Mouse (Mus musculus) yolk sac, embryonic 10.5 days (tissue): ENCODE measurements around the gene Padi2.

Experiments used
- DNase-seq: peaks from one replicate; pipeline ENCODE4 v3.0.0-alpha.2; 2017; ENCODE audit warnings: low spot score

The Padi2 gene

DNA sequence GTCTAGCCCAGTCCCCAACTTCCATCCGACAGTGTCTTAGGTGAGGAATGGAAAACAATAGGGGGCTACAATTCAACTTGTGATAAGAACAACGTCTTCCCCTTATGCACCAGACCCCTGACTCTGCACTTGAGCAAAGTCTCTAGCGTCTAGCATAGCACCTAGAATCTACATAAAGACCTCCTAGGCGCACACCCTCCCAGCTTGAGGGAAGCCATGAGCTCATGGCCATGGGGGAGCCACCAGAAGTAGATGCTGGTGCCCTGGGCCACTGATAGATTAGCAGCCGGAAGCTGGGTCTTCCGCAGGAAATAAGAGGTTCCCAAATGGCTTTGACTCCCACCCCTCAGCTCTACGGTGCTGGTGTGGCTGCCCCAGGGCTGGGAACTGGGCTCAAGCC is 81.3 kb downstream of the Padi2 start:
- no peak for DNase-seq

DNA sequence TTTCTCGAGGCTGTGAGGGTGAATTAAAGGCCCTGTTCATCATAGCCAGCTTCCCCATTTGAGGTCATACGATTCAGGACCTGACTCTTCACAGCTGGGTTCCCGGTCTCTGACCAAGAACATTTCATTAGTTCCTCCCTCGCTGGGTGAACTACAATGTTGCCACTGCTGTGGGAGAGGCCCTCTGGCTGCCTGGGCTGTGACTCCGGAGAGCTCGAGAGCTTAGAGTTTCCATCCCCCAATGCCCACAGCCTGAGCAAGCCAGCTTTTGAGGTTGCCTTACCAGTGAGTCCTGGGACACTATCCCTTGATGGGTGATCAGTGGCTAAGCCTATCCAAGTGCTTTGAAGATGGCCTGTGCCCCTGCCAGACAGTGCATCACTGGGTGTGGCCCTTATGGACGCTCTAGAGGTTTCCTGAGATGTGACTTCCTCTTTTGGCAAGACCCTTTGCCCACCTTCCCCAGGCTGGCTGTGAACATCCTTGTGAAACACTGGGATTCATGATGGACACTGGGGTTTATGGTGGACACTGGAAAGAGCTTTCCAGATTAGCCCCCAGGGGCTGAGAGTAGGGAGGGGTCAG is 82.7 kb downstream of the Padi2 start:
- no peak for DNase-seq

DNA sequence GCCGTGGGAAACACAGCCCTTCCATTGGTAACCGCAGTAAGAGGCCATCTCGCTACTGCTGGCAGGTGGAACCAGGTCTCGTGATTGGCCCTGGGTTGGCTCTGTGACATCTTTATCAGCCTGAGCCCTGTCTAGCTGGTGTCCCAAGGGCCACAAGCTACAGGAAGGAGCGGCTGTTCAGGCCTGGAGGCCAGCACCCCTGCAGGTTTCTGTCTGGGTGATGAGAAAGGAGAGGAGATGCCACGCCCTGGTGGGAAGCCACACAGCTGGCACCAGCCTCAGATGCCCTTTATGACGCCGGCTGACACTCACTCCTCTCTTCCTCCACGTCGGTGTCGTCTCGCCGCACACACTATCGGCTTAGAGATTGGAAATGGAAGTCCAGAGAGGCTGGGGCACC is 83.3 kb downstream of the Padi2 start:
- DNase-seq, result no peak

DNA sequence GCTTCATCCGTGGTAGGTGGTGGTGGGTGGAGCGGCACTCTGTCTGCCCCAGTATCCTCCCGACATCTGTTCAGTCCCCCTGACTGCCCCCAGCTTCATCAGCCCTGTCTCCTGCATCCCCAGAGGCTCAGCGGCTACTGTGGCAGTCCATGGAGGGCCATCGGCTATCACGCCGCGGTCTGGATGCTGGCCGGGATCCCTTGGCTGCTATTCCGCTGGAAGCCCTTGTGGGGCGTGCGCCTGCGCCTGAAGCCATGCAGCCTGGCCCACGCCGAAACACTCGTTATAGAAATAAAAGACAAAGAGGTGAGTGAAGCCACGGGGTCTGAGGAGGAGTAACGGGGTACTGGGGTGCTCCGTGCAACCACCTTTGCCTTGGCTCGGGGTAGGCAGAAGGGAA is 86.1 kb downstream of the Padi2 start:
- no peak for DNase-seq

DNA sequence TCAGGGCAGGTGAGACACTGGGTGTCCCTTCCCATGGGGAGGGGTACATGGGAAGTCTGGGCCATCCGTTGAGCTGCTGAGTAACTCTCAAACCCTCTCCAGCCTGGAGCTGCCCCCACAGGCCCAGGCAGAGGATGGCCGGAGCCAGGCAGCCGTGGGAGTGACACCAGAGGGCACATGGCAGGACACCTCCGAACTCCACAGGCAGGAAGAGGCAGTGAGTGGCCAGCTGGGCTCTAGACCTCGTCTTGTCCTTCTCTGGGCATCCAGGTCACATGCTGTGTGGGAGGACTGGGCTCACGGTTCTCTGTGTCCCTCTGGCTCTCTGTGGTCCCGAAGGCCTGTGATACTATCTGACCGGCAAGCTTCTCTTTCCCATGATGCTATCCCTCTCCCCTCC is 87.7 kb downstream of the Padi2 start:
- no peak for DNase-seq

DNA sequence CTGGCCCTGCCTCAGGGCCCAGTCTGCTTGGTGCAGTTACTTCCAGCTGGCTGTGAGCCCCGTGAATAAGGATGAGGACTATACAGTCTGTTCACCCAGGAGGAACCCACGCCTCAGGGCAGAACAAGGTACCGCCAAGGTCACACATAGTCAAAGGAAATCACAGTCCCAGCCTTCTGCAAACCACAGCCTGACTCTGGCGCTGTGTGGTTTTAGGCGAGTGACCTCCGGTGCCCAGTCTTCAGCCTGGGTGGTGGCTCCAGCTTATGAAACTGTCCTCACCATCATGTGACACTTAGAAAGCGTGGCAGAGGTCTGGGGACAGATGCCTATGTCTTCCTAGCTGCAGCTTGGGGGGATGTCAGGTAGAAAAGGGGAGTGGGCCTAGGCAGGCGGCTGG is 89.7 kb downstream of the Padi2 start:
- no peak for DNase-seq

DNA sequence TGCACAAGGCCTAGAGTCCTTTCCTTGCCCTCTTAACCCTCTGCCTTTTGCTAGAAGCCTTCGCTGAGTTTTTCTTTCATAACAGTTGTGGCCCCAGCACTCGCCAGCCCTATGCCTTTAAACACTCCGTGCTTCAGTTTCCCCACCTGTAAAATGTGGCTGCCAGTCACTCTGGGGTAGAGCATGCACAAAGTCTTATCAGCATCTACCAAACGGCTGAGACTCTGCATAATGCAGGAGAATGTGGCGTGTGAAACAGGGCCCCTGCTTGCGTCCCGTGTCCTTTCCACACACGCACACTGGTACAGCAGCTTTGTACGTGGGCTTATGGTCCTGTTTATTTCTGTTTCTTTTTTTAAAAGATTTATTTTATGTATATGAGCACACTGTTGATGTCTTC is 90.7 kb downstream of the Padi2 start:
- no peak for DNase-seq
